Mouse (Mus musculus): ENCODE data around the gene Hpse.

Hpse gene

DNA sequence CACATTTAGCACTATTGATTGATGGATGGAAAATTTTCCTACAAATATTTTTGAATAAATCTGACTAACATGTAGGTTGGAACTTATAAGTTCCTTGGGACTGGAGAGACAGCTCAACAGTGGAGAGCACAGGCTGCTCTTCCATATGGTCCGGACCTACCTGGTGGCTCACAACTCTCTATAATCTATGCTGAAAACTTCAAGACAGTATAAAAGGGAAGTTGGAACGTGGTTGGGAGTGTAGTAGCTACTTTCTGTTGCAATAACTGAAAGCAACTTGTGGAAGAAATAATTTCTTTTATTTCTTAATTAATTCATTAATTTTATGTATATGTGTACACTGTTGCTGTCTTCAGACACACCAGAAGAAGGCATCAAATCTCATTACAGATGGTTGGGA is 22.1 kb downstream of the Hpse start:
- no peak for DNase-seq (ENCODE audit: low spot score in 2 of 2)

DNA sequence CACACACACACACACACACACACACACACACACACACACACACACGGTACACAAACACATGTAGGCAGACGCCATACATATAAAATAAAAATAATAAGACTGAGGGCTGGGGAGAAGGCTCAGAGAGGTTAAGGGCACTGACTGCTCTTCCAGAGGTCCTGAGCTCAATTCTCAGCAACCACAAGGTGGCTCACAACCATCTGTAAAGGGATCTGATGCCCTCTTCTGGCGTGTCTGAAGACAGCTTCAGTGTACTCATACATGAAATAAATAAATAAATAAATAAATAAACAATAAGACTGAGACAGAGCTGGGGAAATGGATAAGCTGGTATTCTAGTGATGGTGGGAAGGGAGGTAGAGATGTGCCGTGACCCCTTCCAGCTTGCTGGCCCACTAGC is 33.9 kb downstream of the Hpse start:
- no peak for DNase-seq (ENCODE audit: low spot score in 2 of 2)

DNA sequence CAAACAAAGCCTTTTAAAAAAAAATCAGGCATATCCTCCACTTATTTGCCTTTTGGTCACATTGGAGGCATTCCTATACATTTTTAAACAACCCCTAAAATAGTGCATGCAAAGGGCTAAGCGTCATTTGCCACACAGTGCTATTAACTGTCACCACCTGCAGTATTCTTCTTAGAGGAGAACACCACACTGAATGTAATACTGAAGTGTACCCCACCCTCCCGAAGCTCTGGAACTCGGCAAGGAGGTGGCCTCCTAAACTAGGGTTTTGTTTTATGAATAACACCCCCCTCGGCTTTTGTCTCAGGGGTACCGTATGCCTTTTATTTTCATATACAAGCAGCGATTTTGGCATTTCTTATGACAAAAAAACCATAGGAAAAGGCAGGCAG is 39.0 kb downstream of the Hpse start:
- DNase-seq (ENCODE audit: low spot score in 2 of 2), result no peak

DNA sequence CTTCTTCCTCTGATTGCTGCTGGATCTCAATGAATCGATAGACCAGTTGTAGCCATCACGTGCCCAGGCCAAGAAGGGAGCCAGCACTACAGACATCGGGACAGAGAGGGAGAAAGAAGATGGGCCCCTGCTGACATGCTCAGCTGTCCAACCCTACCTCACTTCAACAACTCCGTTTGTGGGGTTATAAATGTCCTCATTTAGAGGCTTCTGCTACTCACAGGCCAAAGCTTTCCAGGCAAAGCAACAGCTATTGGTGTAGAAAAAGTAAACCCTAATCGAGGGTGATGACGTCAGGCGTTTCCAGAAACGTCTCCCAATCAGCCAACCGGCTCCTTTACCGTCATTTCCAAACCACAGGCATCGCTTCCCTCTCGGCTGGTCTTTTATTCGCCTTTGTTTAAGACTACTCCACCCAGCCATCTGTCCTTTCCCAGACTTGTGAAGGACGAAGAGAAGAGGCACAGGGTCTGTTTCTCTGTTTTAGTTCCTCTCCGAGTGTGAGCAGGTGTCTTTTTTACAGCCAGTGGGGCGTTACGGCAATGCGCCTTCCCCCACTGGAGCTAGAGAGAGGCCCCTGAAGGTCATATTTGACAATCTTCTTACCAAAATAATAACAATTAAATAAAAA is 39.5 kb downstream of the Hpse start:
- no peak for DNase-seq (ENCODE audit: low spot score in 2 of 2)

DNA sequence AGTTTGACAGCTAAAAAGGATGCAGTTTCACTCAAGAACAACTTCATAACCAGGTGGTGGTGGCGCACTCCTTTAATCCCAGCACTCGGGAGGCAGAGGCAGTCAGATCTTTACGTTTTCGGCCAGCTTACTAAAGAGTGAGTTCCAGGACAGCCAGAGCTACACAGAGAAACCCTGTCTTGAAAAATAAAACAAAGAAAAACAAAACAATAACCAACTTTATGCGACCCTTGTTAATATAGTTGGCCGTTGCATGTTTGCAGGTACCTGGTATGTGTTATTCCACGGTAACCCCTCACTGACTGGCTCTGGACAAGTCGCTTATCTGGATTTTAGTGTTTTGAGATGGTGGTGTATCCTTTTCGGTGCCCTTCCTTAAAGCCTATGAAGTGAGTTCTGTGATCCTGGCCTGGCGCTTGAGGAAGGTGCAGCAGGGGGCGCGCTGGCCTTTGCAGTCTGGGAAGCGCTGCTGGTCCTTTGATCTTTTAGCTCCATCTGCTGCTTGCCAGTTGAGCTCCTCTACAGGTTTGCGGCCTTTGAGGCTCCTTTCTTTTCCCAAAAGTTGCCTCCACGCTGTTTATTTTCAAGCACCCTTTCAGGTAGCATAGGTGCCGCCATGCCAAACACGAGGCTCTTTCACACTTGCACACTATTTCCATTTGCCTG is 44.7 kb downstream of the Hpse start, which contains the start of gene Coq2:
Gene Coq2, minus strand, starts transcription at position 430 of the 666 bp plus-strand sequence.
- DNase-seq (ENCODE audit: low spot score in 2 of 2), result peak in 1 of 2 experiments; percentile 80

- DNase-seq (ENCODE audit: low spot score in 2 of 2), result peak in 1 of 2 experiments; percentile 83
Measured at GRCm38 (mm10) chr5:100673745-100674486, 45.6 kb downstream of the Hpse start.

GRCm38 (mm10) chr5:100672403-100672802 is 47.1 kb downstream of the Hpse start:
- no peak for DNase-seq (ENCODE audit: low spot score in 2 of 2)

- no peak for DNase-seq (ENCODE audit: low spot score in 2 of 2)
Measured at GRCm38 (mm10) chr5:100671897-100672296, 47.6 kb downstream of the Hpse start.

DNA sequence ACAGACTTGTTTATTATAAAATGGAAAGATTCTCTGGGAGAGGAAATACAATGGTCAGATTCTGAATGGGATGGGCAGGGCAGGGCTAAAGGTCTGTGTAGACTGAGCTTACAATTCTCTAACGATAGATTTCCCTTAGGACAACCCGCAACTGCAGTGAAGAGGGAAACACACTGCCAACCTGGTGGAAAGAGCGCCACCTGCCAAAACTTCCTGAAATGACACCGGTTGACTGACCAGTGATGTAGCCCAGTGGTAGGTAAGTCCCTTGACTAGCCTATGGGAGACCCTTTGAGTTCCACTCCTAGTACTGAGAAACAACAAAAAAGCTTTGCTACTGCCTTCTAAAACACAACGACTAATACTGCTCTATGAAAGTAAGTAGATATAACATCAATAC is 48.1 kb downstream of the Hpse start:
- peak in 1 of 2 experiments; percentile 51 for DNase-seq (ENCODE audit: low spot score in 2 of 2)

DNA sequence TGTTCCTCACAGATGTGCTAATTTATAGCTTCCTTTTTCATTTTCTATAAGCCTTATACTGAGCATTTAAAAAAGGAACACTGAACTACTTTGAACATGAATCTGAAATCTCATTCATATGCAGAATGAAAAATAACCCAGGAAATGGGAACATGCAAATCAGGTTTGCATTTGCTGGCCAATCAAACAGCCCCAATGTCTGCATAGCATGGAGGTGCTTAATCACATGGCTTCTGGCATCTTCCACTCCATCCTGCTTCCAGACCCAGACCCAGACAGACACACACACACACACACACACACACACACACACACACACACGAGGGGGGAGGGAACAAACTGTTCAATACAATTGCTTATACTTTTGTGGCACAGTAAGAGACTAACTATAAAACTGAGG is 52.6 kb downstream of the Hpse start:
- DNase-seq (ENCODE audit: low spot score in 2 of 2), result no peak

DNA sequence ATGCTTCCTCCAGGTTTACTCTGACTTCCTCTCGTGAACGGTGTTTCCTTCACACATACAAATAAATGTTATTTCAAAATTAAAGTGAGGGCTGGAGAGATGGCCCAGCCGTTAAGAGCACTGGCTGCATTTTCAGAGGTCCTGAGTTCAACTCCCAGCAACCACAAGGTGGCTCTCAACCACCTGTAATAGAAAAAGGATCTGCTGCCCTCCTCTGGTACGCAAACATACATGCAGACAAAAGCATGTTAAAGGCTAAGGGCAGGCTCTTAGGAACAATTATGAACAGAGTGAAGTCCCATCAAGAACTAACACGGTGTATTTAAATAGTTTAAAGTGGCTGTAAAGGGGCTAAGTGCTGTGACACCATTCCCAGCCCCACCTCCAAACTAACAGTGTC is 55.7 kb downstream of the Hpse start:
- peak in 1 of 2 experiments; percentile 35 for DNase-seq (ENCODE audit: low spot score in 2 of 2)

- no peak for DNase-seq (ENCODE audit: low spot score in 2 of 2)
Measured at GRCm38 (mm10) chr5:100663011-100663410, 56.5 kb downstream of the Hpse start.

- DNase-seq (ENCODE audit: low spot score in 2 of 2), result peak in 1 of 2 experiments; percentile 48
Measured at GRCm38 (mm10) chr5:100658460-100658859, 61.1 kb downstream of the Hpse start.

GRCm38 (mm10) chr5:100656352-100656751 is 63.2 kb downstream of the Hpse start:
- no peak for DNase-seq (ENCODE audit: low spot score in 2 of 2)

DNA sequence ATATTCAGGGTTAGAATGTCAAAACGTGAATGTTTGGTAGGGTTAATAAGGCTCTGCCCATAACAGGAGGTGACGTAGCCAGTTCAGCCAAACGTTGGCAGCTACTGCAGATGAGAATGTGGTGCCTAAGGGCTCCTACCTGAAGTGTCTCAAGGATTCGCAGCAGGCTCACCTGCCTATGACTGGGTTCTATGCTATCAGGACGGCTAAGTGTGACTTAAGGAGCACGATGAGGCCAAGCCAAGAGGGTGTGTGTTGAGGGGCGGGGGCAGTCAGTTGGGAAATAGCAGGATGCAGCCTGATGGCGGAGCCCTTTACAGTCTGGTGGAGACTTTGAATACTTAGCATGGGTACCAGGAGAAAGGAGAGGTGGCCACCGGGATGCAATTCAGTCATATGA is 67.2 kb downstream of the Hpse start:
- DNase-seq (ENCODE audit: low spot score in 2 of 2), result no peak

DNA sequence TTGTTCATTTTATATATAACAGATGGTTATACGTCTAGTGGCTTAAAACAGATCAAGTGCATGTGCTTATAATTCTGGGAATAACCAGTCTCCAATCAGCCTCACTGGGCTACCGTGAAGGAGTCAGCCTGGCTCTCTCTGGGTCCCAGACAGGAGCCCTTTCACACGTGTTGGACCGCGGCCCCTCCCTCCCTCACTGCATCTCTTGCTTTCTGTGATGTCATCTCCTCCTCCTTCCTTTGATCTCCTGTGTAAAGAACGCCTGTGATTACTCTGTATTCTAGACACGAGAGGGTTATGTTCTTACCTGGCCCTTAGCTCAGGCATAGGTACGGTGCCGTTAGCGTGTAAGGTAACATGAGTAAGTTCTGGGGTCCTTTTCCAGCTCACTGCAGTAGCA is 68.0 kb downstream of the Hpse start:
- DNase-seq (ENCODE audit: low spot score in 2 of 2), result no peak

DNA sequence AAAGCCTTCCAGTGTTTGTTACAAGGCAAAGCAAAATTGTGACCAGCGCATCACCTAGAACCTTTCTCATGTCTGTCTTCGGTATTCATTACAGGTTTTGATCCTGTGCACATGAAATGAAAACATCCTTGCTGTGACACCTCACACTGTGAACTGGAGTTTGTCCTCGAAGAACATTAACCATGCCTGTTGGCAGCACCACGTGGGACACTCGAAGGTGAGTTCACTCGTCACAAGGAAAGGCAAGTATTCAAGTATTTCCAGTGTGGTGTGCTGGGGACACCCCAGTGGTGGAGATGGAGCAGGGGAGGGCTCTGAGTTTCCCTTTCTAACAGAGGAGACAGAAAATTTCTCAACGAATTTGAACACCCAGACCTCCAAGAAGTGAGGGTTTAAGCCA is 68.5 kb downstream of the Hpse start:
- no peak for DNase-seq (ENCODE audit: low spot score in 2 of 2)

- DNase-seq (ENCODE audit: low spot score in 2 of 2), result no peak
Measured at GRCm38 (mm10) chr5:100648546-100648945, 71.0 kb downstream of the Hpse start.

- no peak for DNase-seq (ENCODE audit: low spot score in 2 of 2)
Measured at GRCm38 (mm10) chr5:100648046-100648445, 71.5 kb downstream of the Hpse start.

DNA sequence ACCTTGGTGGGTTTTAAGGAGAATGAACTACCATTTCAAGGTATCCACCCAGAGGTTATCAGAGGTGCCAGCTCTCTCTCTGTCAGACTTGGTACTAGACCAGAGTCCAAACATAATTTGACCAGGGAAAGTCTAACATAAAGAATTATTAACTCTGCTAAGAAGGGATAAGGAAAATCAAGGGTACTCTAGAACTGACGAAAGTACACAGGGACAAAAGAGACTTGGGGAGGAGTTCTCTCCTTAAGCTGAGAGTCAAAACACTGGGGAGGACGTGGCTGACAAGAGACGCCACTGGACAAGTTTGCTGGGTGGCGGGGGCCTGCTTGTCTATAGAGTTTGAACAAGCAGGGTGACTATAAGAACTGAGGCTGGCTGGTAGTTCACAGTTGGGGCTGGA is 73.0 kb downstream of the Hpse start:
- DNase-seq (ENCODE audit: low spot score in 2 of 2), result no peak

- DNase-seq (ENCODE audit: low spot score in 2 of 2), result no peak
Measured at GRCm38 (mm10) chr5:100643991-100644535, 75.5 kb downstream of the Hpse start.

- peak; percentile 31 to 38 for DNase-seq (ENCODE audit: low spot score in 2 of 2)
Measured at GRCm38 (mm10) chr5:100643253-100643990, 76.1 kb downstream of the Hpse start.

Measured in left cerebral cortex, adult 9 months (tissue).